Mouse (Mus musculus) bone marrow macrophage, adult 2 months (primary cell): ENCODE measurements around the gene Gm9817. TPM values are rescaled to one million over a fixed set of nuclear protein-coding genes. Genes with fewer than 3 reads are reported as not detected.

Experiments used
- H3K27ac ChIP-seq: 2 replicates; pipeline ENCODE4 v1.5.1; 2012; ENCODE audit warnings: low read depth, low read length; ENCODE audit not compliant: insufficient read depth
- H3K4me1 ChIP-seq: 2 replicates; pipeline ENCODE4 v1.6.1; 2012; ENCODE audit warnings: low read length; ENCODE audit not compliant: control insufficient read depth, insufficient read depth
- H3K4me3 ChIP-seq: 2 replicates; pipeline ENCODE4 v1.5.1; 2012; ENCODE audit warnings: mild to moderate bottlenecking, low read length, moderate library complexity; ENCODE audit not compliant: insufficient read depth
- CTCF ChIP-seq: IDR thresholded peaks from 2 replicates; pipeline ENCODE4 v1.5.1; 2012; ENCODE audit warnings: low read depth, mild to moderate bottlenecking, low read length, moderate library complexity
- POLR2A ChIP-seq: IDR thresholded peaks from 2 replicates; pipeline ENCODE4 v1.6.1; 2012; ENCODE audit warnings: mild to moderate bottlenecking, low read depth, low read length, borderline replicate concordance
- polyA plus RNA-seq: library from polyadenylated mRNA; stranded (reverse); fragments of >200 nt; gene quantifications from 2 replicates; pipeline ENCODE4 v1.2.4, GENCODE M21; 2012; ENCODE audit not compliant: missing spikeins, insufficient read depth, insufficient read length

Gm9817 gene
- polyA plus RNA-seq, 1 experiment: not detected

DNA sequence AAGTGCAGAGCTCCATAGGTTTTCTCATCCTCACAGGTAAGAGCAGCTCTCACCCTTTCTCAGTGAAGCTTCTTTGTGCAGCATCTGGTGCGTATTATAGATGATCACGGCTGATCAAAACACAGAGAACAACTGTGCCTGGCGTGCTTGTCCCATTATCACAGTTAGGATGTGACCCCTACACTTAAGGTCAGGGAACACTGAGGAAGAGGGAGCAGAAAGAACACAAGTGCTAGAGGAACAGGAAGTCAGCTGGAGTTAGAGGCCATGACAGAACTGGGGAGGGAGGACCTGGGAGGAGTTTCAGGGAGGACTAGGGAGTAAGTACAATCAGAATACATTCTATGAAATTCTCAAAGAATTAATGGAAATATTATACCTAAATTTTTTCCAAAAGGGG, 35.0 kb upstream of the Gm9817 start:
- Histone ChIP-seq H3K4me3 (no peak overlapping the region), H3K4me1 (no peaks in the 10 kb centered on the region), H3K27ac (no peak overlapping the region)
- no peak for TF ChIP-seq POLR2A

DNA sequence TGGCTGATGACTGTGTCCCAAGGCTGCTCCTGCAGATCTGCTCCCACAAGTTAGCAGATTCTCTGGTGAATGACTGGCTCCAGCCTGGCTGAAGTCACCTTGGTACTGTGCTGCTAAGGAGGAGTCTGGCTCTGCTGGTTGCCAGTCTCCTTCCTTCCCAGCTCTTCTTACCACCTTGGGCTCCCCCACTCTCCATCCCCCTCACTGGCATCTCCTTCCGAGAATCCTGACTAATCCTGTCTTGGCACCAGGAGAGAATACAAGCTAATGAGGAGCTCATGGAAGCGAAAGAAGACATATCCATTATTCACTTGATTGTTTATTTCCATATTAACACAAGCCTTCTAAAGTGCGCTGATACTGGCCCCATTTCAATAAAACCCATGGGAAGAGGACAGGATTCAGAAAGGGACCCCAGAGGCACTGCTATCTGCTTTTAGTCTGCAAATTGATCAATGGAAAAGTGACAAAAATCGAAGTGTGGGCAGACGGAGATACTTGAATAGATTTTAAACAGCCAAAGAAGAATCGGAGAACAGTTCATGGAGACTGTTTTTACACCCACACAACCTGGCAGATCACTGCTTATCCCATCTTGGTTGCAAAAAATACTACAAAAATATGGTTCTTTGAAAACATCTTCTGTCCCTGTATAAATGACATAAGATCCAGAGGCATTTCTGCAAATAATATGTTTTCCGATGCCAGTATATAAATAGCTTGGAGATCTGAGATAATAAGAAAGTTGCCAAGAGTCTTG, 29.1 kb upstream of the Gm9817 start:
- Histone ChIP-seq H3K27ac (no peak overlapping the region), H3K4me3 (no peak overlapping the region), H3K4me1 (peaks cover 2% of the 10 kb centered on the region)
- TF ChIP-seq CTCF (no peak), POLR2A (no peak)

DNA sequence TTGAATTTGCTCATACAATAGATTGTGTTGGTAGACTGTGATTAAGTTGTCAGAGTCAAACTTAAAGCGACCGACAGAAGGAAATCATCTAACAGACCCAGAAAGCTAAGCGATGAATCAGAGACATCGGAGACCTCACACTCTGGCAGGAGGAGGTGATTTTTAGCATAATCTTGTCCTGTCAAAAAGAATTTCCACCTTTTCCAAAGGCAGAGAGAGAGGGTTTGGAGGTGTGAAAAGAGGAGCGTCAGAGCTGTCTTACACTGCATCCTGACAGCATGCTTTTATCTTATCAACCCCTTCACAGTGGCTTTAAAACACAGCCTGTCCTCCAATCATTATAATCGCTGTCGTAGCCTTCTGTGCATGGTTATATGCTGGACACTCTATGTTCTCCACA, 25.7 kb upstream of the Gm9817 start:
- no peak for TF ChIP-seq CTCF
- no peak for TF ChIP-seq POLR2A
- Histone ChIP-seq H3K27ac (no peak overlapping the region), H3K4me1 (peaks cover 2% of the 10 kb centered on the region), H3K4me3 (no peak overlapping the region)

DNA sequence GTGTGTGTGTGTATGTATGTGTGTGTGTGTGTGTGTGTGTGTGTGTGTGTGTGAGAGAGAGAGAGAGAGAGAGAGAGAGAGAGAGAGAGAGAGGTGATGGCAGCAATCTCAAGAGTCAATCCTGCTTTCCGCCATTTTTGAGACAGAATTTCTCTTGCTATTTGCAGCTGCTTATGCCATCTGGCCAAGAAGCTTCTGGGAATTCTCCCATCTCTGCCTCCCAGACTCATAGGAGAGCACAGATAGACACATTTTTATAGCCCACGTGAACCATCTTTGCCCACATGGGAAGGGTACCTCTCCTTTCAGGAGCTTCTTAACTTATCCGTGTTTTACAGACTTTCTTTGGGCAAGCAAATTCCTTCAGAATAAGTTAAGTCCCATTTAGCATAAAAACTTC, 24.6 kb upstream of the Gm9817 start:
- Histone ChIP-seq H3K4me1 (peaks cover 2% of the 10 kb centered on the region), H3K27ac (no peak overlapping the region), H3K4me3 (no peak overlapping the region)
- TF ChIP-seq POLR2A (no peak), CTCF (no peak)

DNA sequence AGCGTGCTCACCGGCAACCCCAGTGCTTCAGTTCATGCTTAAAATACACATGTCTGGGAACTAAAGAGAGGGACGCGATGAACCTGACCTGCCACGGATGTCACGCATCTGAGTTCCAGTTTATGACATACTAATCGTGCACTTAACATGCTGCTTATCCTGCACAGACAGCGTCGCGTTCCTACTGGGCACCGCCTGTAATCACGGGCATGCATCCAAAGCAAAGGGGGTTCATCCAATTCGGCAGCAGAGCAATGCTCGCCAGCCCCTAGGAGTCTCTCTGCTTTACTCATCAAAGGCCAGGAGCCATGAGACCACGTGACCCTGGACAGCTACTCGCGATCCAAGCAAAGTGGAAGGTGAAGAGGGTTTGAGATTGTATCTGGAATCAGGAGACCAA, 19.3 kb upstream of the Gm9817 start:
- H3K27ac ChIP-seq: no peak overlapping the region
- H3K4me1 ChIP-seq: no peaks in the 10 kb centered on the region
- H3K4me3 ChIP-seq: no peak overlapping the region
- no peak for TF ChIP-seq CTCF
- no peak for TF ChIP-seq POLR2A

DNA sequence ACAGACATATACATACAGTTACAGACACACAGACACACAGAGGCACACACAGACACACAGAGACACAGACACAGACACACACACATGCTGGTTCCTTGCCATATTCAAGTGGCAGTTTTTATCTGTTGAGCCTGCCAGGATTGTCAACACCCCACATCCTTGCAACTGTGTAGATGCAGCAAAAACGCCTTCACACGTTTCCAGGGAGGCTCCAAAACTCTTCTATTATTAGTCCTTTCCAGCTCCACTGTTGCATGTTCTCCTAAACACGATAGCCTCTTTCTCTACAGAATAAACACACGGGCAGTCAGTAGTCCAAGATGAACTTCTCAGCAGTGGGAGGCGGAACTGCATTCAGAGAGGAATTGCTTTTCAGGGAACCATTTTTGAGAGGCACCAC, 15.3 kb upstream of the Gm9817 start:
- TF ChIP-seq CTCF: no peak
- TF ChIP-seq POLR2A: no peak
- H3K4me3 ChIP-seq: no peak overlapping the region
- H3K4me1 ChIP-seq: no peaks in the 10 kb centered on the region
- no peak overlapping the region for H3K27ac ChIP-seq

GRCm38 (mm10) chr13:45064951-45065350, 13.5 kb upstream of the Gm9817 start:
- no peak overlapping the region for H3K27ac ChIP-seq
- no peaks in the 10 kb centered on the region for H3K4me1 ChIP-seq
- no peak overlapping the region for H3K4me3 ChIP-seq
- TF ChIP-seq CTCF (no peak), POLR2A (no peak)

DNA sequence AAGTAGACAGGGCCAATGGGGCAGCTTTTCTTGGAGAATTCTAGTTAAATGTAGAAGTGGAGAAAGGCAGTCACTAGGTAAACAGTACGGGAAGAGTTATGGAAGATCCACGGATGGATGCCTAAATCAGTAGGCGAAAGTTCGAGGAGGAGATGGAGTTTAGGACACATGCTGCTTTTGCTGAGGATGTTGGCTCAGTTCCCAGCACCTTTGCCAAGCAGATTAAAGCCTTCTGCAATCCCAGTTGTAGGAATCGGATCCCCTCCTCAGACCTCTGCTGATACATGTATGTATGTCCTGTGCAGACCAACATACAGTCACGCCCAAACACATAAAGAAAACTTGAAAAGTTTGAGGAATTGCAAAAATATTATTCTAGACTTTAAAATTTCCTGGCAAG, 8.1 kb upstream of the Gm9817 start:
- Histone ChIP-seq H3K4me3 (no peak overlapping the region), H3K4me1 (no peaks in the 10 kb centered on the region), H3K27ac (no peak overlapping the region)
- TF ChIP-seq POLR2A (no peak), CTCF (no peak)

- H3K27ac ChIP-seq: no peak overlapping the region
- H3K4me1 ChIP-seq: no peaks in the 10 kb centered on the region
- TF ChIP-seq POLR2A: no peak
- no peak for TF ChIP-seq CTCF
- no peak overlapping the region for H3K4me3 ChIP-seq
Observed at GRCm38 (mm10) chr13:45075012-45075411, 3.5 kb upstream of the Gm9817 start.

- TF ChIP-seq POLR2A (no peak), CTCF (no peak)
- Histone ChIP-seq H3K27ac (no peak overlapping the region), H3K4me1 (no peaks in the 10 kb centered on the region), H3K4me3 (no peak overlapping the region)
Observed at GRCm38 (mm10) chr13:45075715-45076114, 2.8 kb upstream of the Gm9817 start.
